Mouse (Mus musculus) liver (tissue): ENCODE data around the gene Lin28a.

Experiments
- DNase-seq: peaks from one replicate; pipeline ENCODE4 v3.0.0-alpha.2; 2020; ENCODE audit warnings: mixed read lengths

The Lin28a gene

GRCm38 (mm10) chr4:133978021-133978711 lies 40.5 kb downstream of the Lin28a start:
- DNase-seq: no peak

- DNase-seq: no peak
Measured at GRCm38 (mm10) chr4:133971741-133972140, 46.9 kb downstream of the Lin28a start.

GRCm38 (mm10) chr4:133970876-133971275 lies 47.8 kb downstream of the Lin28a start:
- DNase-seq: no peak

GRCm38 (mm10) chr4:133970196-133970595 lies 48.4 kb downstream of the Lin28a start:
- DNase-seq: no peak

GRCm38 (mm10) chr4:133969114-133969770 lies 49.4 kb downstream of the Lin28a start:
- DNase-seq: peak; percentile 50

GRCm38 (mm10) chr4:133968150-133968921 lies 50.3 kb downstream of the Lin28a start, which contains the start of gene Hmgn2:
TSS of gene Hmgn2 (minus strand) at chr4:133968650.
- DNase-seq: peak; percentile 62

- DNase-seq: peak; percentile 94
Measured at GRCm38 (mm10) chr4:133967866-133968149, 50.8 kb downstream of the Lin28a start.

GRCm38 (mm10) chr4:133967138-133967865 lies 51.3 kb downstream of the Lin28a start:
- DNase-seq: peak; percentile 99

GRCm38 (mm10) chr4:133966271-133966940 lies 52.2 kb downstream of the Lin28a start:
- DNase-seq: no peak

GRCm38 (mm10) chr4:133962566-133962965 lies 56.1 kb downstream of the Lin28a start:
- no peak for DNase-seq

GRCm38 (mm10) chr4:133958884-133959283 lies 59.8 kb downstream of the Lin28a start:
- no peak for DNase-seq

- no peak for DNase-seq
Measured at GRCm38 (mm10) chr4:133956358-133956757, 62.3 kb downstream of the Lin28a start.
